Mouse (Mus musculus) lung, embryonic 15.5 days (tissue): ENCODE measurements at regions not wholly inside any gene's neighbourhood (a gene's known extent, or its start where the extent isn't known, plus 50 kb on each side); places are given as distances from the start of the nearest gene placed in this dataset.

Experiments
- ATAC-seq: fragments of 200-750 bp; cut with Nextera tagmentation; 2 replicates; pipeline ENCODE4 v1.8.0; 2017; ENCODE audit warnings: moderate number of reproducible peaks, borderline replicate concordance; ENCODE audit not compliant: low FRiP score, low TSS enrichment; ENCODE audit errors: extremely low read depth
- H3K27ac ChIP-seq: fragments of 300-500 bp; sonication (generic); 2 replicates; pipeline ENCODE4 v1.5.1; 2015; ENCODE audit warnings: moderate library complexity, mild to moderate bottlenecking, inconsistent platforms
- H3K27me3 ChIP-seq: fragments of 300-500 bp; sonication (generic); 2 replicates; pipeline ENCODE4 v1.6.1; 2015; ENCODE audit warnings: inconsistent platforms
- H3K36me3 ChIP-seq: fragments of 300-500 bp; sonication (generic); 2 replicates; pipeline ENCODE4 v1.6.1; 2015; ENCODE audit warnings: inconsistent platforms
- H3K4me1 ChIP-seq: fragments of 300-500 bp; sonication (generic); 2 replicates; pipeline ENCODE4 v1.6.1; 2015; ENCODE audit warnings: inconsistent platforms
- H3K4me2 ChIP-seq: fragments of 300-500 bp; sonication (generic); 2 replicates; pipeline ENCODE4 v1.6.1; 2015; ENCODE audit warnings: inconsistent platforms, mild to moderate bottlenecking, moderate library complexity
- H3K4me3 ChIP-seq: fragments of 300-500 bp; sonication (generic); 2 replicates; pipeline ENCODE4 v1.5.1; 2015; ENCODE audit warnings: mild to moderate bottlenecking, inconsistent platforms
- H3K9ac ChIP-seq: fragments of 300-500 bp; sonication (generic); 2 replicates; pipeline ENCODE4 v1.6.1; 2015; ENCODE audit warnings: inconsistent platforms
- H3K9me3 ChIP-seq: fragments of 300-500 bp; sonication (generic); 2 replicates; pipeline ENCODE4 v1.6.1; 2016; ENCODE audit warnings: inconsistent platforms
- WGBS: fragments of 180-500 bp; shearing (Covaris S2); methylation state at CpG from one replicate; pipeline ENCODE4 v1.1.7; 2015; 5-methylcytosine and 5-hydroxymethylcytosine counted together

GRCm38 (mm10) chr5:118334054-118334453 is 89.0 kb downstream of the 2410131K14Rik start:
- 88% methylated on average over 2 of the region's 2 CpGs for WGBS
- H3K27ac ChIP-seq, result no peak overlapping the region
- H3K9ac ChIP-seq, result no peak overlapping the region
- no peaks in the 10 kb centered on the region for H3K36me3 ChIP-seq
- H3K4me2 ChIP-seq, result no peak overlapping the region
- peaks cover 5% of the 10 kb centered on the region; the same call in 1 of the 2 replicates for H3K27me3 ChIP-seq
- no peak overlapping the region for H3K4me3 ChIP-seq
- no peaks in the 10 kb centered on the region for H3K9me3 ChIP-seq
- peaks cover 12% of the 10 kb centered on the region for H3K4me1 ChIP-seq
- ATAC-seq, result no peak

- Histone ChIP-seq H3K9ac (no peak overlapping the region), H3K36me3 (no peaks in the 10 kb centered on the region), H3K27me3 (no peaks in the 10 kb centered on the region), H3K4me3 (no peak overlapping the region), H3K9me3 (no peaks in the 10 kb centered on the region), H3K4me2 (no peak overlapping the region), H3K27ac (no peak overlapping the region), H3K4me1 (peaks cover 14% of the 10 kb centered on the region)
- WGBS, result 89% methylated on average over 8 of the region's 8 CpGs
- ATAC-seq, result no peak
These were observed 93.2 kb downstream of the 2410131K14Rik start for GRCm38 (mm10) chr5:118338186-118338585.

- Histone ChIP-seq H3K27ac (peak overlapping the region; percentile 68), H3K36me3 (no peaks in the 10 kb centered on the region), H3K9me3 (no peaks in the 10 kb centered on the region), H3K4me1 (peaks cover 25% of the 10 kb centered on the region), H3K4me2 (peak overlapping the region; percentile 29), H3K27me3 (no peaks in the 10 kb centered on the region), H3K4me3 (no peak overlapping the region), H3K9ac (no peak overlapping the region)
- 17% methylated on average over 22 of the region's 22 CpGs for WGBS
- peak; percentile 89 for ATAC-seq
These were observed 94.9 kb downstream of the 2410131K14Rik start for GRCm38 (mm10) chr5:118339676-118340661.

DNA sequence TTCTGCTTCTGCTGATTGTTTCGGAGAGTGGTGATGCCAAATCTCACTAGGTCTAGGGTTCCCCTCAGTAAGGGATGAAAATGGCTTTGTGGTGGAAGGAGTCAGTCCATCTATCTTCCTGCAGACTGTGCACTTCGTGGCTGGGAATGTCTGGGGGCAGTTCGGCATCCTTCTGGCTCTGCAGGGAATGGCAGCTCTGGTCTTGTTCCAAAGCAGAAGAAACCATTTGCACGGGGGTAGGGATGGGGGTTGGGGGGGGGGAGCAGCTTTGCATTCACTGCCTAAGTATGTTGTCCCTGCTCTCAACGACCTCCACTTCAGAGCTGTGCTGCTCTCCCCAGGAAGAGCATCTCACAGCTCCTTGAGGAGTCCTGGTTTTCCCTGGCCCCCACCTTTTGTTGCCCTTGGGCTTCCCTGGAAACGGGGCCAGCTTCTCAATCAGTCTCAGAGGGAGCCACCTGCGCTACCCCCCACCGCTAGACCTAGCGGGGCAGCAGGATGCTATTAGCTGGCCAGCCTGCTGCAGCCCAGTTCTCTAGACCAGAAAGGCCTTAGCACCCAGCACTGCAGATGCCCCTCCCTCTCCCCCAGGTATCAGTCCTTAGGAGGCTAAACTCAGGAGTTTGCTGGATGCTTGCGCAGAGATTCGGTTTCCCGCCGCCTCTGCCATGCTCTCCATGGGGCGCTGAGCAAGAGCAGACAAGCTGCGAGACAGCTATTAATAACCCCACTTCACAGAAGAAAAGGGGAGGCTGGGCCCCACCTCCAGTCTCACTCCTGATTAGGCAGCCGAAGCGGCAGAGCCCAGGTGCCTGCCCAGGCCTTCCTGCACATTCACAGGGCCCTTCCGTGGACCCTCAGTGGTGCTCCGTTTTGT is 98.7 kb downstream of the 2410131K14Rik start:
- Histone ChIP-seq H3K9me3 (no peaks in the 10 kb centered on the region), H3K36me3 (no peaks in the 10 kb centered on the region), H3K27ac (no peak overlapping the region), H3K4me2 (peak overlapping the region; percentile 5; the same call in 1 of the 2 replicates), H3K4me3 (no peak overlapping the region), H3K9ac (no peak overlapping the region), H3K4me1 (peaks cover 25% of the 10 kb centered on the region), H3K27me3 (no peaks in the 10 kb centered on the region)
- ATAC-seq, result no peak
- WGBS, result 20% methylated on average over 19 of the region's 19 CpGs

DNA sequence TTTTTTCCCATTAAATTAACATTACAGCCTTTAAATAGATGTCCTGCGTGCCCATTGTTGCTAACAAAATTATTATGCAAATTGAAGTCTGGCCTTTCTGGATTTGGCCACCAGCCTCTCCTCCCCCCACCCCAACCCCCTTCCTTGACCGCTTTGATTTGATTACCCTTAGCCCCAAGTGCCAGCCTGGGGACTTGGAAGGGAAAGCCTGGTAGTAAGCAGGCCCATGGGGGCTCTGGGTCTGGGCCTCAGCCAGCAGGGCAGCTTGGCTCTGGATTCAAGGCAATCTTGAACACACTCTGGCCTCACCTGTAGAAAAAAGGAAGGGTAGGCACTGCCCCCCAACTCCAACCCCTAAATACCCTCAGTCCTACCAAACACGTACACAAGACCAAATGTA is 100.2 kb downstream of the 2410131K14Rik start:
- no peaks in the 10 kb centered on the region for H3K9me3 ChIP-seq
- no peak overlapping the region for H3K4me2 ChIP-seq
- 86% methylated on average over 3 of the region's 3 CpGs for WGBS
- no peak overlapping the region for H3K9ac ChIP-seq
- no peak overlapping the region for H3K27ac ChIP-seq
- H3K4me1 ChIP-seq, result peaks cover 18% of the 10 kb centered on the region
- no peak overlapping the region for H3K4me3 ChIP-seq
- H3K36me3 ChIP-seq, result no peaks in the 10 kb centered on the region
- no peaks in the 10 kb centered on the region for H3K27me3 ChIP-seq
- no peak for ATAC-seq

DNA sequence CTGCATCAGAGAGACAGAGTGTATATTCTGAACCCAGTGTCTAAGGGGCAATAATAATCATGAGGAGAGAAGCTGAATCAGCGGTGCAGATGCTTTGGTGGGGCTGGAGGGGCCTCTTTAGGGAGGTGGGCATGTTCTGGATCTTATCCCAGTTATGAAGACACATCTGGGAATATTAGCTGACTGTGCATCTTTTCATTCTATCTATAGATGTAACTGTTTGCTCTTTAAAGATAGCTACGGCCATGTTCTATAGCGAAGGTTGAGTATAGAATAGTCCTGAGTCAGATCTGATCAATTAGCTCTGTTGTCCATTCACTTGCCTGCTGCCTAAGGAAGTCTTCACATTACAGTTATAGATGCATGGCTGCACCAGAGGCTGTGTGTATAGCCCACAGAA is 104.0 kb downstream of the 2410131K14Rik start:
- no peaks in the 10 kb centered on the region for H3K27me3 ChIP-seq
- 80% methylated on average over 3 of the region's 3 CpGs for WGBS
- H3K4me2 ChIP-seq, result no peak overlapping the region
- no peak overlapping the region for H3K4me3 ChIP-seq
- ATAC-seq, result no peak
- no peak overlapping the region for H3K27ac ChIP-seq
- no peaks in the 10 kb centered on the region for H3K36me3 ChIP-seq
- no peaks in the 10 kb centered on the region for H3K9me3 ChIP-seq
- peaks cover 8% of the 10 kb centered on the region for H3K4me1 ChIP-seq
- no peak overlapping the region for H3K9ac ChIP-seq

GRCm38 (mm10) chr5:118351301-118351700 is 106.3 kb downstream of the 2410131K14Rik start:
- Histone ChIP-seq H3K4me3 (no peak overlapping the region), H3K4me1 (peaks cover 17% of the 10 kb centered on the region), H3K27me3 (no peaks in the 10 kb centered on the region), H3K36me3 (no peaks in the 10 kb centered on the region), H3K4me2 (no peak overlapping the region), H3K27ac (no peak overlapping the region), H3K9ac (no peak overlapping the region), H3K9me3 (no peaks in the 10 kb centered on the region)
- WGBS, result 33% methylated on average over 1 of the region's 1 CpGs
- ATAC-seq, result no peak

GRCm38 (mm10) chr5:118352142-118352541 is 107.1 kb downstream of the 2410131K14Rik start:
- H3K4me2 ChIP-seq, result no peak overlapping the region
- no peaks in the 10 kb centered on the region for H3K27me3 ChIP-seq
- no peak overlapping the region for H3K9ac ChIP-seq
- 85% methylated on average over 4 of the region's 4 CpGs for WGBS
- peaks cover 17% of the 10 kb centered on the region for H3K4me1 ChIP-seq
- no peak for ATAC-seq
- no peaks in the 10 kb centered on the region for H3K9me3 ChIP-seq
- no peak overlapping the region for H3K27ac ChIP-seq
- no peak overlapping the region for H3K4me3 ChIP-seq
- no peaks in the 10 kb centered on the region for H3K36me3 ChIP-seq

GRCm38 (mm10) chr5:118353061-118353460 is 108.0 kb downstream of the 2410131K14Rik start:
- Histone ChIP-seq H3K27ac (no peak overlapping the region), H3K4me2 (no peak overlapping the region), H3K36me3 (no peaks in the 10 kb centered on the region), H3K27me3 (no peaks in the 10 kb centered on the region), H3K9me3 (no peaks in the 10 kb centered on the region), H3K4me1 (peaks cover 17% of the 10 kb centered on the region), H3K9ac (no peak overlapping the region), H3K4me3 (no peak overlapping the region)
- no peak for ATAC-seq
- 32% methylated on average over 6 of the region's 6 CpGs for WGBS

GRCm38 (mm10) chr5:118353689-118354088 is 108.7 kb downstream of the 2410131K14Rik start:
- Histone ChIP-seq H3K36me3 (no peaks in the 10 kb centered on the region), H3K4me2 (peak overlapping the region; percentile 14; the same call in 1 of the 2 replicates), H3K27me3 (no peaks in the 10 kb centered on the region), H3K9ac (no peak overlapping the region), H3K9me3 (no peaks in the 10 kb centered on the region), H3K27ac (no peak overlapping the region), H3K4me1 (peaks cover 17% of the 10 kb centered on the region), H3K4me3 (no peak overlapping the region)
- 29% methylated on average over 9 of the region's 9 CpGs for WGBS
- no peak for ATAC-seq

- no peaks in the 10 kb centered on the region for H3K27me3 ChIP-seq
- no peaks in the 10 kb centered on the region for H3K36me3 ChIP-seq
- no peak overlapping the region for H3K4me3 ChIP-seq
- H3K9ac ChIP-seq, result no peak overlapping the region
- peaks cover 17% of the 10 kb centered on the region for H3K4me1 ChIP-seq
- WGBS, result 31% methylated on average over 5 of the region's 5 CpGs
- no peak overlapping the region for H3K27ac ChIP-seq
- H3K4me2 ChIP-seq, result no peak overlapping the region; the same call in 1 of the 2 replicates
- ATAC-seq, result no peak
- no peaks in the 10 kb centered on the region for H3K9me3 ChIP-seq
These were observed 109.1 kb downstream of the 2410131K14Rik start for GRCm38 (mm10) chr5:118354127-118354526.

DNA sequence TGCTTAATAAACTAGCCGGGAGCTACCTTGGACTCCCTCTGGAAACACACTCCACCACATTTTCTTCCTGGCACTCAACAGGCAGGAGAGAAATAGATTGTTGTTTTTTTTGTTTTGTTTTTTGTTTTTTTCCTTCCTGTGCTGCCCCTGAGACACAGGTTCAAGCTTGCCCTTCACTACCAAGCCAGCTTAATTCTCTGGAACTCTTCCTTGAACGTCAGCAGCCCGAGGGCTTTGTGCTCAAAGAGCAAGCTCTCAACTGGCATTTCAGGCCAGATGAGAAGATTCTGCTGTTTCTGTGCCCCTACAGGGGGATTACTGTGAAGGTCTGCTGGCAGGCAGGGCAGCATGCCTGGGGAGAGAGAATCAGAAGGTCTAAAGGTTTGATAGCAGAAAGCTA is 109.8 kb downstream of the 2410131K14Rik start:
- ATAC-seq, result no peak
- Histone ChIP-seq H3K36me3 (no peaks in the 10 kb centered on the region), H3K27ac (no peak overlapping the region), H3K4me3 (no peak overlapping the region), H3K9ac (no peak overlapping the region), H3K4me1 (peaks cover 17% of the 10 kb centered on the region), H3K27me3 (no peaks in the 10 kb centered on the region), H3K4me2 (no peak overlapping the region), H3K9me3 (no peaks in the 10 kb centered on the region)
- 35% methylated on average over 3 of the region's 3 CpGs for WGBS
